Mouse (Mus musculus) limb, embryonic 11.5 days (tissue): ENCODE data around the gene Ablim2. TPM values are rescaled to one million over a fixed set of nuclear protein-coding genes. Genes with fewer than 3 reads are reported as not detected.

Experiments
- ATAC-seq: fragments of 200-750 bp; cut with Nextera tagmentation; 2 replicates; pipeline ENCODE4 v1.8.0; 2017; ENCODE audit warnings: low read depth; ENCODE audit not compliant: insufficient number of reproducible peaks, low FRiP score, low TSS enrichment
- DNase-seq: peaks from one replicate; pipeline ENCODE4 v3.0.0-alpha.2; 2015; ENCODE audit warnings: low spot score
- H3K27ac ChIP-seq: fragments of 300-500 bp; sonication (generic); replicated peaks from 2 replicates; pipeline ENCODE4 v1.5.1; 2014; ENCODE audit warnings: low read depth, mild to moderate bottlenecking, low read length
- H3K27me3 ChIP-seq: fragments of 300-500 bp; sonication (generic); 2 replicates; pipeline ENCODE4 v1.6.1; 2014; ENCODE audit warnings: mild to moderate bottlenecking, low read length, mixed read lengths; ENCODE audit not compliant: control insufficient read depth, insufficient read depth
- H3K36me3 ChIP-seq: fragments of 300-500 bp; sonication (generic); 2 replicates; pipeline ENCODE4 v1.6.1; 2014; ENCODE audit warnings: mild to moderate bottlenecking, low read length, moderate library complexity, mixed read lengths; ENCODE audit not compliant: control insufficient read depth, insufficient read depth
- H3K4me1 ChIP-seq: fragments of 300-500 bp; sonication (generic); 2 replicates; pipeline ENCODE4 v1.6.1; 2014; ENCODE audit warnings: low read length, mixed read lengths; ENCODE audit not compliant: control insufficient read depth, insufficient read depth
- H3K4me2 ChIP-seq: fragments of 300-500 bp; sonication (generic); 2 replicates; pipeline ENCODE4 v1.6.1; 2014; ENCODE audit warnings: low read depth, mild to moderate bottlenecking, moderate library complexity; ENCODE audit not compliant: severe bottlenecking
- H3K4me3 ChIP-seq: fragments of 300-500 bp; sonication (generic); 2 replicates; pipeline ENCODE4 v1.5.1; 2014; ENCODE audit warnings: low read depth, low read length
- H3K9ac ChIP-seq: fragments of 300-500 bp; sonication (generic); 2 replicates; pipeline ENCODE4 v1.6.1; 2014; ENCODE audit warnings: mild to moderate bottlenecking, low read length
- H3K9me3 ChIP-seq: fragments of 300-500 bp; sonication (generic); 2 replicates; pipeline ENCODE4 v1.6.1; 2016; ENCODE audit warnings: low read length; ENCODE audit not compliant: control insufficient read depth
- WGBS: fragments of 180-500 bp; shearing (Covaris S2); extraction: QIAGEN DNeasy Blood & Tissue Kit; methylation state at CpG from one replicate; pipeline ENCODE4 v1.1.7; 2014; 5-methylcytosine and 5-hydroxymethylcytosine counted together
- polyA plus RNA-seq: library from polyadenylated mRNA; unstranded; fragments of >200 nt; fragmentation: Nextera tagmentation; extraction: Ambion mirVana; gene quantifications from 2 replicates; pipeline ENCODE4 v1.2.1, GENCODE M21; 2014

Ablim2 gene
- polyA plus RNA-seq: 1.1 and 1.3 TPM in 2 replicates

- no peak within 1 kb of the TSS for H3K27ac ChIP-seq
Observed at GRCm38 (mm10) chr5:35757639-35758001, at the start of gene Ablim2. Ablim2 (plus strand) TSS chr5:35757880.

GRCm38 (mm10) chr5:35710481-35710880 lies 47.2 kb upstream of the Ablim2 start:
- Histone ChIP-seq H3K9ac (no peak overlapping the region), H3K4me1 (no peaks in the 10 kb centered on the region), H3K4me2 (no peak overlapping the region), H3K36me3 (no peaks in the 10 kb centered on the region), H3K27me3 (no peaks in the 10 kb centered on the region), H3K4me3 (no peak overlapping the region), H3K27ac (no peak overlapping the region), H3K9me3 (no peaks in the 10 kb centered on the region)
- WGBS: 70% methylated on average over 3 of the region's 3 CpGs
- ATAC-seq (no peak), DNase-seq (no peak)

More at GRCm38 (mm10) chr5:35757639-35758001, at the start of gene Ablim2:
- Histone ChIP-seq H3K36me3 (no peaks in the 10 kb centered on the region), H3K4me2 (peak within 1 kb of the TSS; percentile 96), H3K4me1 (peaks cover 8% of the 10 kb centered on the region), H3K9ac (no peak within 1 kb of the TSS), H3K9me3 (no peaks in the 10 kb centered on the region), H3K27me3 (peaks cover 37% of the 10 kb centered on the region), H3K4me3 (peak within 1 kb of the TSS; percentile 51)
- peak; percentile 93 for DNase-seq
- under 1% methylated on average over 35 of the region's 35 CpGs for whole genome bisulfite sequencing
- peak; percentile 86 for ATAC-seq

GRCm38 (mm10) chr5:35710931-35711330 lies 46.7 kb upstream of the Ablim2 start:
- Histone ChIP-seq H3K27me3 (no peaks in the 10 kb centered on the region), H3K4me3 (no peak overlapping the region), H3K36me3 (no peaks in the 10 kb centered on the region), H3K27ac (no peak overlapping the region), H3K4me1 (no peaks in the 10 kb centered on the region), H3K9ac (no peak overlapping the region), H3K9me3 (no peaks in the 10 kb centered on the region), H3K4me2 (no peak overlapping the region)
- ATAC-seq: no peak
- WGBS: 86% methylated on average over 3 of the region's 3 CpGs
- DNase-seq: no peak

- Histone ChIP-seq H3K4me3 (no peak overlapping the region), H3K27me3 (no peaks in the 10 kb centered on the region), H3K4me1 (no peaks in the 10 kb centered on the region), H3K9me3 (no peaks in the 10 kb centered on the region; the same call in 1 of the 2 replicates), H3K27ac (no peak overlapping the region), H3K4me2 (no peak overlapping the region), H3K9ac (no peak overlapping the region), H3K36me3 (no peaks in the 10 kb centered on the region)
- ATAC-seq (no peak), DNase-seq (no peak)
- WGBS: 74% methylated on average over 5 of the region's 5 CpGs
Observed at GRCm38 (mm10) chr5:35712517-35712916, 45.2 kb upstream of the Ablim2 start.

- DNase-seq: peak; percentile 88
- Histone ChIP-seq H3K9me3 (no peaks in the 10 kb centered on the region; the same call in 1 of the 2 replicates), H3K9ac (no peak overlapping the region), H3K4me1 (no peaks in the 10 kb centered on the region), H3K36me3 (no peaks in the 10 kb centered on the region), H3K27me3 (no peaks in the 10 kb centered on the region), H3K4me2 (no peak overlapping the region), H3K27ac (no peak overlapping the region), H3K4me3 (no peak overlapping the region)
- WGBS: 54% methylated on average over 13 of the region's 13 CpGs
- peak; percentile 70; the same call in 1 of the 2 replicates for ATAC-seq
Observed at GRCm38 (mm10) chr5:35713649-35714354, 43.9 kb upstream of the Ablim2 start.

GRCm38 (mm10) chr5:35717455-35717854 lies 40.2 kb upstream of the Ablim2 start:
- no peak for DNase-seq
- ATAC-seq: no peak
- no peaks in the 10 kb centered on the region for H3K36me3 ChIP-seq
- no peaks in the 10 kb centered on the region for H3K4me1 ChIP-seq
- WGBS: 80% methylated on average over 5 of the region's 5 CpGs
- no peaks in the 10 kb centered on the region; the same call in 1 of the 2 replicates for H3K9me3 ChIP-seq
- no peaks in the 10 kb centered on the region for H3K27me3 ChIP-seq
- H3K27ac ChIP-seq: no peak overlapping the region
- H3K4me3 ChIP-seq: no peak overlapping the region
- no peak overlapping the region for H3K4me2 ChIP-seq
- H3K9ac ChIP-seq: no peak overlapping the region

- Histone ChIP-seq H3K27me3 (no peaks in the 10 kb centered on the region), H3K27ac (no peak overlapping the region), H3K4me1 (no peaks in the 10 kb centered on the region), H3K4me2 (no peak overlapping the region), H3K36me3 (no peaks in the 10 kb centered on the region), H3K9ac (no peak overlapping the region), H3K4me3 (no peak overlapping the region), H3K9me3 (no peaks in the 10 kb centered on the region; the same call in 1 of the 2 replicates)
- peak; percentile 66 for DNase-seq
- 52% methylated on average over 4 of the region's 4 CpGs for WGBS
- ATAC-seq: no peak
Observed at GRCm38 (mm10) chr5:35717946-35718345, 39.7 kb upstream of the Ablim2 start.

- Histone ChIP-seq H3K4me3 (no peak overlapping the region), H3K9ac (no peak overlapping the region), H3K9me3 (no peaks in the 10 kb centered on the region; the same call in 1 of the 2 replicates), H3K27ac (no peak overlapping the region), H3K27me3 (no peaks in the 10 kb centered on the region), H3K4me2 (no peak overlapping the region), H3K4me1 (no peaks in the 10 kb centered on the region), H3K36me3 (no peaks in the 10 kb centered on the region)
- 68% methylated on average over 11 of the region's 11 CpGs for WGBS
- ATAC-seq (no peak), DNase-seq (no peak)
Observed at GRCm38 (mm10) chr5:35718817-35719216, 38.9 kb upstream of the Ablim2 start.
